Mouse (Mus musculus) E14TG2a.4 (cell line): ENCODE data around the gene Gcnt2.

Source experiments
- H3K27me3 ChIP-seq: 2 replicates; pipeline ENCODE4 v1.6.1; 2014; ENCODE audit warnings: low read length, control low read depth; ENCODE audit not compliant: insufficient read depth
- H3K36me3 ChIP-seq: 2 replicates; pipeline ENCODE4 v1.6.1; 2014; ENCODE audit warnings: low read length, control low read depth; ENCODE audit not compliant: insufficient read depth
- H3K4me1 ChIP-seq: replicated peaks from 2 replicates; pipeline ENCODE4 v1.6.1; 2014; ENCODE audit warnings: low read depth, low read length, control low read depth
- H3K4me3 ChIP-seq: replicated peaks from 2 replicates; pipeline ENCODE4 v1.5.1; 2014; ENCODE audit warnings: mild to moderate bottlenecking, low read length
- H3K9me3 ChIP-seq: 2 replicates; pipeline ENCODE4 v1.6.1; 2014; ENCODE audit warnings: low read length, control low read depth
- CTCF ChIP-seq: conservative IDR thresholded peaks from 2 replicates; pipeline ENCODE4 v1.5.1; 2014; ENCODE audit warnings: low read length
- NANOG ChIP-seq: IDR thresholded peaks from 2 replicates; pipeline ENCODE4 v1.6.1; 2014; ENCODE audit warnings: borderline replicate concordance, low read length, mixed read lengths
- POU5F1 ChIP-seq: IDR thresholded peaks from 2 replicates; pipeline ENCODE4 v1.6.1; 2014; ENCODE audit warnings: low read length, borderline replicate concordance

The Gcnt2 gene

GRCm38 (mm10) chr13:40946513-40946912 is 87.0 kb downstream of the Gcnt2 start:
- Histone ChIP-seq H3K9me3 (no peaks in the 10 kb centered on the region), H3K4me1 (peaks cover 92% of the 10 kb centered on the region), H3K27me3 (no peaks in the 10 kb centered on the region), H3K4me3 (no peak overlapping the region; the same call in 1 of the 2 replicates), H3K36me3 (peaks cover 6% of the 10 kb centered on the region)
- TF ChIP-seq CTCF (no peak), NANOG (no peak), POU5F1 (no peak)

GRCm38 (mm10) chr13:40947538-40948205 is 88.1 kb downstream of the Gcnt2 start:
- Histone ChIP-seq H3K36me3 (peaks cover 13% of the 10 kb centered on the region), H3K9me3 (no peaks in the 10 kb centered on the region), H3K4me3 (no peak overlapping the region), H3K4me1 (peaks cover 92% of the 10 kb centered on the region), H3K27me3 (no peaks in the 10 kb centered on the region)
- TF ChIP-seq CTCF: no peak
- no peak for TF ChIP-seq NANOG
- no peak for TF ChIP-seq POU5F1

GRCm38 (mm10) chr13:40951386-40951976 is 91.9 kb downstream of the Gcnt2 start:
- Histone ChIP-seq H3K27me3 (no peaks in the 10 kb centered on the region), H3K9me3 (no peaks in the 10 kb centered on the region), H3K4me3 (peak overlapping the region; percentile 57), H3K4me1 (peaks cover 69% of the 10 kb centered on the region), H3K36me3 (peaks cover 47% of the 10 kb centered on the region)
- TF ChIP-seq POU5F1: no peak

- no peaks in the 10 kb centered on the region for H3K9me3 ChIP-seq
- H3K36me3 ChIP-seq: peaks cover 65% of the 10 kb centered on the region
- peaks cover 56% of the 10 kb centered on the region for H3K4me1 ChIP-seq
- no peak for TF ChIP-seq CTCF
- TF ChIP-seq POU5F1: no peak
- TF ChIP-seq NANOG: no peak
- no peaks in the 10 kb centered on the region for H3K27me3 ChIP-seq
- H3K4me3 ChIP-seq: no peak overlapping the region
Observed at GRCm38 (mm10) chr13:40953231-40953630, 93.7 kb downstream of the Gcnt2 start.

- H3K4me1 ChIP-seq: peaks cover 38% of the 10 kb centered on the region
- H3K27me3 ChIP-seq: no peaks in the 10 kb centered on the region
- TF ChIP-seq POU5F1: no peak
- TF ChIP-seq NANOG: no peak
- no peak for TF ChIP-seq CTCF
- H3K9me3 ChIP-seq: no peaks in the 10 kb centered on the region
- H3K36me3 ChIP-seq: peaks cover 83% of the 10 kb centered on the region
- H3K4me3 ChIP-seq: no peak overlapping the region
Observed at GRCm38 (mm10) chr13:40955773-40956172, 96.2 kb downstream of the Gcnt2 start.

- no peaks in the 10 kb centered on the region for H3K9me3 ChIP-seq
- H3K4me1 ChIP-seq: peaks cover 58% of the 10 kb centered on the region
- TF ChIP-seq CTCF: no peak
- no peak for TF ChIP-seq POU5F1
- TF ChIP-seq NANOG: no peak
- H3K4me3 ChIP-seq: no peak overlapping the region
- no peaks in the 10 kb centered on the region for H3K27me3 ChIP-seq
- H3K36me3 ChIP-seq: no peaks in the 10 kb centered on the region
Observed at GRCm38 (mm10) chr13:40967609-40968008, 108.1 kb downstream of the Gcnt2 start.

GRCm38 (mm10) chr13:40968564-40968963 is 109.0 kb downstream of the Gcnt2 start:
- TF ChIP-seq POU5F1 (no peak), NANOG (no peak), CTCF (no peak)
- Histone ChIP-seq H3K27me3 (no peaks in the 10 kb centered on the region), H3K36me3 (no peaks in the 10 kb centered on the region), H3K4me3 (no peak overlapping the region), H3K4me1 (peaks cover 66% of the 10 kb centered on the region), H3K9me3 (peaks cover 4% of the 10 kb centered on the region; the same call in 1 of the 2 replicates)

- peaks cover 5% of the 10 kb centered on the region; the same call in 1 of the 2 replicates for H3K9me3 ChIP-seq
- H3K4me3 ChIP-seq: no peak overlapping the region
- H3K4me1 ChIP-seq: peaks cover 66% of the 10 kb centered on the region
- H3K36me3 ChIP-seq: no peaks in the 10 kb centered on the region
- no peaks in the 10 kb centered on the region for H3K27me3 ChIP-seq
- TF ChIP-seq CTCF (no peak), POU5F1 (no peak), NANOG (no peak)
Observed at GRCm38 (mm10) chr13:40969761-40970390, 110.3 kb downstream of the Gcnt2 start.
